In the genomic region with DNA sequence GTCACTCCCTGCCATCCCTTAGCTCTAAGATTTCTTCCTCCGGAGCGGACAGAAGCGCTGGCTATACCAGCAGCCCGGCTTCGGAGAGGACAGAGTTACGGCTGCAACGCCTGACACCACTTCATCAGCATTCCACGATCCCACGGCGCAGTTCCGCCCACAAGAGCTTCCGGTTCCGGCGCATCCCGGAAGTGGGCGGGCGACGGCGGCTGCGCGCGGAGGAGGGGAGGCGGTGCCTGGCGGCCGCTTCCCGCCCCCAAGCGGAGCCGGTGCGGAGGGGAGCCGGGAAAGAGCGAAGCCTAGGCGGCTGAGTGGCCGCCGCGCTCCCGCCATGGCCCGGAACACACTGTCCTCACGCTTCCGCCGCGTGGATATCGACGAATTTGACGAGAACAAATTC, we compare ENCODE assay signal across 8 mouse cellular contexts. TPM values are rescaled to one million over a fixed set of nuclear protein-coding genes. Genes with fewer than 3 reads are reported as not detected.
DNase-seq lines count a peak whose midpoint lies in the region; ATAC-seq and TF ChIP-seq lines count a peak whose summit lies in the region.

No protein-coding gene starts in this region.

- peak; percentile 89 for TF ChIP-seq POLR2A in testis, adult 2 months (IDR thresholded peaks at IDR 0.05; ENCODE audit: control insufficient read depth, low read depth, low read length)

- peak; percentile 94 for DNase-seq in G1E (ENCODE audit: low spot score)
- DNase-seq in cerebellum, adult 11-12 months, result peak; percentile 92
- DNase-seq in heart, postnatal 25 days (ENCODE audit: low spot score), result peak; percentile 87
- DNase-seq in layer of hippocampus, adult 18-20 months (ENCODE audit: low spot score in 2 of 2), result peak; percentile 92 to 95
- peak; percentile 93 to 94 for DNase-seq in lung, adult 18-20 months

- ATAC-seq in G1E (ENCODE audit: extremely low read depth, insufficient number of reproducible peaks, low FRiP score, poor library complexity, severe bottlenecking), result peak; percentile 62
- ATAC-seq in forebrain, embryonic 15.5 days (replicated peaks), result peak; percentile 87
- ATAC-seq in neural tube, embryonic 14.5 days (ENCODE audit: low read depth), result peak; percentile 88

- 2% methylated on average over 40 of the region's 44 CpGs for WGBS in forebrain, embryonic 15.5 days
- WGBS in neural tube, embryonic 14.5 days, result under 1% methylated on average over 41 of the region's 44 CpGs

- peak overlapping the region; percentile 89 for H3K4me2 ChIP-seq in forebrain, embryonic 15.5 days (replicated peaks)
- H3K4me2 ChIP-seq in neural tube, embryonic 14.5 days (ENCODE audit: low read depth, low read length), result peak overlapping the region; percentile 96

- H3K36me3 ChIP-seq in G1E (replicated peaks), result peaks cover 53% of the 10 kb centered on the region
- H3K36me3 ChIP-seq in forebrain, embryonic 15.5 days, result peaks cover 10% of the 10 kb centered on the region
- peaks cover 5% of the 10 kb centered on the region for H3K36me3 ChIP-seq in neural tube, embryonic 14.5 days (ENCODE audit: control insufficient read depth, insufficient read depth, low read length)
- no peaks in the 10 kb centered on the region; the same call in 1 of the 2 replicates for H3K36me3 ChIP-seq in testis, adult 2 months (ENCODE audit: control insufficient read depth, insufficient read depth, low read length)

- no peaks in the 10 kb centered on the region for H3K9me3 ChIP-seq in G1E (replicated peaks)
- no peaks in the 10 kb centered on the region for H3K9me3 ChIP-seq in forebrain, embryonic 15.5 days
- H3K9me3 ChIP-seq in neural tube, embryonic 14.5 days (ENCODE audit: control insufficient read depth, low read length), result no peaks in the 10 kb centered on the region

- TF ChIP-seq CTCF in G1E (IDR thresholded peaks at IDR 0.05; ENCODE audit: low read depth, low read length), result no peak
- no peak for TF ChIP-seq CTCF in testis, adult 2 months (IDR thresholded peaks at IDR 0.05; ENCODE audit: control insufficient read depth, insufficient read depth, insufficient replicate concordance, low read depth, low read length)

- H3K27ac ChIP-seq in forebrain, embryonic 15.5 days (replicated peaks), result peak overlapping the region; percentile 93
- H3K27ac ChIP-seq in neural tube, embryonic 14.5 days (ENCODE audit: low read depth, low read length), result peak overlapping the region; percentile 89
- peak overlapping the region; percentile 96 for H3K27ac ChIP-seq in testis, adult 2 months (ENCODE audit: control insufficient read depth, insufficient read depth, low read depth, low read length)

- H3K4me1 ChIP-seq in G1E (ENCODE audit: insufficient read depth, low read depth, low read length), result peaks cover 53% of the 10 kb centered on the region
- peaks cover 61% of the 10 kb centered on the region for H3K4me1 ChIP-seq in forebrain, embryonic 15.5 days
- peaks cover 38% of the 10 kb centered on the region for H3K4me1 ChIP-seq in neural tube, embryonic 14.5 days (ENCODE audit: control insufficient read depth, insufficient read depth, low read length)
- peaks cover 14% of the 10 kb centered on the region for H3K4me1 ChIP-seq in testis, adult 2 months (ENCODE audit: control insufficient read depth, insufficient read depth, low read length)

- no peaks in the 10 kb centered on the region for H3K27me3 ChIP-seq in G1E (ENCODE audit: insufficient read depth, low read length)
- no peaks in the 10 kb centered on the region for H3K27me3 ChIP-seq in forebrain, embryonic 15.5 days
- H3K27me3 ChIP-seq in neural tube, embryonic 14.5 days (ENCODE audit: control insufficient read depth, insufficient read depth, low read length), result no peaks in the 10 kb centered on the region
- no peaks in the 10 kb centered on the region for H3K27me3 ChIP-seq in testis, adult 2 months (ENCODE audit: control insufficient read depth, insufficient read depth, low read length)

- peak overlapping the region; percentile 93 for H3K4me3 ChIP-seq in G1E (ENCODE audit: low read depth, low read length)
- peak overlapping the region; percentile 63 for H3K4me3 ChIP-seq in forebrain, embryonic 15.5 days
- peak overlapping the region; percentile 82 for H3K4me3 ChIP-seq in neural tube, embryonic 14.5 days (ENCODE audit: low read depth, low read length)
- H3K4me3 ChIP-seq in testis, adult 2 months (ENCODE audit: control insufficient read depth, low read depth, low read length), result peak overlapping the region; percentile 99

- intact Hi-C loops in heart, postnatal 25 days (cut with DNase I), result loop anchor here (10.0 kb wide), 1 partner anchor 363 kb away; a partner anchor contains a TSS

- H3K9ac ChIP-seq in forebrain, embryonic 15.5 days (replicated peaks), result peak overlapping the region; percentile 71
- peak overlapping the region; percentile 81 for H3K9ac ChIP-seq in neural tube, embryonic 14.5 days (replicated peaks; ENCODE audit: low read depth, low read length)

RNA-seq across cellular contexts. Expression of a gene that starts 2.4 kb away (rescaled TPM):
- total RNA-seq in G1E (2014; fragmentation: Nextera tagmentation) (628 and 641 TPM in 2 replicates), G1E (2017) (1,378 and 1,941 TPM in 2 replicates)
- 315 and 358 TPM in 2 replicates for polyA plus RNA-seq in G1E (2012)
- polyA plus RNA-seq in forebrain, embryonic 15.5 days (2015; fragmentation: Nextera tagmentation; extraction: Ambion mirVana), result 763 and 830 TPM in 2 replicates
- 100 to 1,000 TPM; 298 to 299 TPM for total RNA-seq in heart, postnatal 25 days (2021)
- 100 to 1,000 TPM; 283 to 295 TPM for total RNA-seq in layer of hippocampus, adult 18-20 months (2021)
- polyA plus RNA-seq in neural tube, embryonic 14.5 days (2014; fragmentation: Nextera tagmentation; extraction: Ambion mirVana), result 584 and 610 TPM in 2 replicates
- 162 and 205 TPM in 2 replicates for polyA plus RNA-seq in testis, adult 2 months (2012; rRNA removed)

RNA-seq across cellular contexts. Expression of a gene that starts 2.7 kb away (rescaled TPM):
- 33.3 and 34.3 TPM in 2 replicates for total RNA-seq in G1E (2014; fragmentation: Nextera tagmentation)
- total RNA-seq in G1E (2017), result 62.4 and 71.6 TPM in 2 replicates
- polyA plus RNA-seq in G1E (2012), result 59.8 and 85.1 TPM in 2 replicates
- polyA plus RNA-seq in forebrain, embryonic 15.5 days (2015; fragmentation: Nextera tagmentation; extraction: Ambion mirVana), result 148 and 158 TPM in 2 replicates
- 10 to 100 TPM; 81.8 to 87.5 TPM for total RNA-seq in heart, postnatal 25 days (2021)
- 10 to 100 TPM; 91.3 to 96.4 TPM for total RNA-seq in layer of hippocampus, adult 18-20 months (2021)
- 145 and 147 TPM in 2 replicates for polyA plus RNA-seq in neural tube, embryonic 14.5 days (2014; fragmentation: Nextera tagmentation; extraction: Ambion mirVana)
- polyA plus RNA-seq in testis, adult 2 months (2012; rRNA removed), result 74.6 and 75.7 TPM in 2 replicates

RNA-seq across cellular contexts. Expression of a gene that starts 10.6 kb away (rescaled TPM):
- 1.6 and 1.9 TPM in 2 replicates for total RNA-seq in G1E (2014; fragmentation: Nextera tagmentation)
- 1.8 and 2.3 TPM in 2 replicates for total RNA-seq in G1E (2017)
- 0.25 and 0.34 TPM in 2 replicates for polyA plus RNA-seq in G1E (2012)
- polyA plus RNA-seq in forebrain, embryonic 15.5 days (2015; fragmentation: Nextera tagmentation; extraction: Ambion mirVana), result 1.9 and 2.0 TPM in 2 replicates
- total RNA-seq in heart, postnatal 25 days (2021), result under 1 TPM; 0.08 TPM
- total RNA-seq in layer of hippocampus, adult 18-20 months (2021), result under 1 TPM; 0.71 to 0.79 TPM
- 1.6 and 1.9 TPM in 2 replicates for polyA plus RNA-seq in neural tube, embryonic 14.5 days (2014; fragmentation: Nextera tagmentation; extraction: Ambion mirVana)
- 79.1 and 99.2 TPM in 2 replicates for polyA plus RNA-seq in testis, adult 2 months (2012; rRNA removed)

RNA-seq across cellular contexts. Expression of a gene that starts 57.5 kb away (rescaled TPM):
- total RNA-seq in G1E (2014; fragmentation: Nextera tagmentation) (29.4 and 33.5 TPM in 2 replicates), G1E (2017) (26.7 and 27.9 TPM in 2 replicates)
- 1.9 and 2.3 TPM in 2 replicates for polyA plus RNA-seq in G1E (2012)
- 37.5 and 38.8 TPM in 2 replicates for polyA plus RNA-seq in forebrain, embryonic 15.5 days (2015; fragmentation: Nextera tagmentation; extraction: Ambion mirVana)
- total RNA-seq in heart, postnatal 25 days (2021), result 10 to 100 TPM; 14.7 to 15.0 TPM
- 10 to 100 TPM; 31.4 to 34.5 TPM for total RNA-seq in layer of hippocampus, adult 18-20 months (2021)
- polyA plus RNA-seq in neural tube, embryonic 14.5 days (2014; fragmentation: Nextera tagmentation; extraction: Ambion mirVana), result 34.6 and 34.9 TPM in 2 replicates
- 13.1 and 13.7 TPM in 2 replicates for polyA plus RNA-seq in testis, adult 2 months (2012; rRNA removed)

Comparison
In these comparisons a context has a peak if more than half of its experiments do, and no peak if none do; other contexts are left out.
1. Peak in every context shown above with its lines: DNase-seq, ATAC-seq, H3K4me3 ChIP-seq and H3K27ac ChIP-seq.
2. RNA of a gene that starts 10.6 kb away (polyA plus RNA-seq): 79.1 to 99.2 TPM in testis, adult 2 months; 1.9 to 2.0 TPM in forebrain, embryonic 15.5 days, 1.6 to 1.9 TPM in neural tube, embryonic 14.5 days and 0.25 to 0.34 TPM in G1E; every median in the first group is over 10 times any median in the second.